Mouse (Mus musculus) forebrain, postnatal 0 days (tissue): ENCODE measurements around the gene Soat2. TPM values are rescaled to one million over a fixed set of nuclear protein-coding genes. Genes with fewer than 3 reads are reported as not detected.

Source experiments
- ATAC-seq: fragments of 200-750 bp; cut with Nextera tagmentation; 2 replicates; pipeline ENCODE4 v1.8.0; 2017; ENCODE audit warnings: mild to moderate bottlenecking, moderate library complexity
- DNase-seq: peaks from one replicate; pipeline ENCODE4 v3.0.0-alpha.2; 2015
- H3K27ac ChIP-seq: fragments of 300-500 bp; sonication (generic); 2 replicates; pipeline ENCODE4 v1.5.1; 2014; ENCODE audit warnings: low read depth, mild to moderate bottlenecking, antibody characterized with exemption, low read length, moderate library complexity, mixed read lengths
- H3K27me3 ChIP-seq: fragments of 300-500 bp; sonication (generic); 2 replicates; pipeline ENCODE4 v1.6.1; 2014; ENCODE audit warnings: mild to moderate bottlenecking, low read length, mixed read lengths; ENCODE audit not compliant: insufficient read depth
- H3K36me3 ChIP-seq: fragments of 300-500 bp; sonication (generic); 2 replicates; pipeline ENCODE4 v1.6.1; 2014; ENCODE audit warnings: mild to moderate bottlenecking, moderate library complexity; ENCODE audit not compliant: insufficient read depth
- H3K4me1 ChIP-seq: fragments of 300-500 bp; sonication (generic); 2 replicates; pipeline ENCODE4 v1.6.1; 2014; ENCODE audit warnings: antibody characterized with exemption; ENCODE audit not compliant: insufficient read depth
- H3K4me2 ChIP-seq: fragments of 300-500 bp; sonication (generic); 2 replicates; pipeline ENCODE4 v1.6.1; 2014; ENCODE audit warnings: low read depth, mild to moderate bottlenecking, moderate library complexity
- H3K4me3 ChIP-seq: fragments of 300-500 bp; sonication (generic); 2 replicates; pipeline ENCODE4 v1.5.1; 2014; ENCODE audit warnings: low read depth, low read length, mixed read lengths
- H3K9ac ChIP-seq: fragments of 300-500 bp; sonication (generic); 2 replicates; pipeline ENCODE4 v1.6.1; 2014; ENCODE audit warnings: mild to moderate bottlenecking
- H3K9me3 ChIP-seq: fragments of 300-500 bp; sonication (generic); 2 replicates; pipeline ENCODE4 v1.6.1; 2016; ENCODE audit warnings: low read length
- CTCF ChIP-seq: sonication (generic); IDR thresholded peaks from 2 replicates; pipeline ENCODE4 v1.5.1; 2016; ENCODE audit warnings: antibody characterized with exemption, control low read depth, low read depth
- WGBS: fragments of 180-500 bp; shearing (Covaris S2); extraction: QIAGEN DNeasy Blood & Tissue Kit; methylation state at CpG from one replicate; pipeline ENCODE4 v1.1.7; 2014; 5-methylcytosine and 5-hydroxymethylcytosine counted together
- polyA plus RNA-seq: library from polyadenylated mRNA; unstranded; fragments of >200 nt; fragmentation: Nextera tagmentation; extraction: Ambion mirVana; gene quantifications from 2 replicates; pipeline ENCODE4 v1.2.1, GENCODE M21; 2015
- total RNA-seq: library from RNA; depleted of rRNA; stranded (reverse); fragments of >200 nt; gene quantifications from 2 replicates; pipeline ENCODE4 v1.2.3, GENCODE M21; 2014

The Soat2 gene
- total and polyA plus RNA-seq, 2 experiments from 2014 or later = 0.10 to 0.12 TPM

GRCm38 (mm10) chr15:102108651-102109525, 41.4 kb upstream of the Soat2 start:
- DNase-seq = peak; percentile 84
- peak; percentile 79 for TF ChIP-seq CTCF
- no peak overlapping the region for H3K4me3 ChIP-seq
- peak; percentile 60 for ATAC-seq
- peaks cover 7% of the 10 kb centered on the region for H3K27me3 ChIP-seq
- no peaks in the 10 kb centered on the region for H3K4me1 ChIP-seq
- H3K9me3 ChIP-seq = no peaks in the 10 kb centered on the region
- no peaks in the 10 kb centered on the region for H3K36me3 ChIP-seq
- WGBS = 45% methylated on average over 18 of the region's 18 CpGs
- no peak overlapping the region for H3K9ac ChIP-seq
- H3K27ac ChIP-seq = 0 out of 2 replicates have a peak overlapping the region, but pooled peaks have one; percentile 9
- H3K4me2 ChIP-seq = no peak overlapping the region

- DNase-seq (no peak), ATAC-seq (no peak)
- no peak overlapping the region for H3K9ac ChIP-seq
- no peak overlapping the region for H3K27ac ChIP-seq
- 94% methylated on average over 7 of the region's 7 CpGs for WGBS
- peaks cover 7% of the 10 kb centered on the region for H3K27me3 ChIP-seq
- H3K4me1 ChIP-seq = no peaks in the 10 kb centered on the region
- no peak for TF ChIP-seq CTCF
- H3K4me2 ChIP-seq = no peak overlapping the region
- H3K36me3 ChIP-seq = 0 out of 2 replicates have a peak, but pooled peaks cover under 1% of the 10 kb centered on the region
- H3K9me3 ChIP-seq = no peaks in the 10 kb centered on the region
- H3K4me3 ChIP-seq = no peak overlapping the region
Measured at GRCm38 (mm10) chr15:102110271-102110670, 40.1 kb upstream of the Soat2 start.

- no peak overlapping the region for H3K9ac ChIP-seq
- WGBS = 79% methylated on average over 29 of the region's 29 CpGs
Measured at GRCm38 (mm10) chr15:102110701-102111494, 39.4 kb upstream of the Soat2 start.

GRCm38 (mm10) chr15:102111495-102111829, 38.9 kb upstream of the Soat2 start:
- Histone ChIP-seq H3K4me1 (no peaks in the 10 kb centered on the region), H3K27ac (no peak overlapping the region), H3K9ac (no peak overlapping the region), H3K36me3 (peaks cover 11% of the 10 kb centered on the region; the same call in 1 of the 2 replicates), H3K4me3 (no peak overlapping the region), H3K4me2 (no peak overlapping the region), H3K27me3 (peaks cover 7% of the 10 kb centered on the region), H3K9me3 (no peaks in the 10 kb centered on the region)
- no peak for DNase-seq
- ATAC-seq = no peak
- TF ChIP-seq CTCF = no peak
- 69% methylated on average over 11 of the region's 11 CpGs for WGBS

More at GRCm38 (mm10) chr15:102110701-102111494, 39.4 kb upstream of the Soat2 start:
- H3K27me3 ChIP-seq = peaks cover 7% of the 10 kb centered on the region
- H3K36me3 ChIP-seq = peaks cover 7% of the 10 kb centered on the region; the same call in 1 of the 2 replicates
- DNase-seq (no peak), ATAC-seq (no peak)
- no peaks in the 10 kb centered on the region for H3K9me3 ChIP-seq
- H3K4me2 ChIP-seq = no peak overlapping the region
- H3K4me3 ChIP-seq = no peak overlapping the region
- H3K27ac ChIP-seq = no peak overlapping the region
- no peaks in the 10 kb centered on the region for H3K4me1 ChIP-seq
- no peak for TF ChIP-seq CTCF

- DNase-seq (no peak), ATAC-seq (no peak)
- Histone ChIP-seq H3K27me3 (peaks cover 2% of the 10 kb centered on the region), H3K9ac (no peak overlapping the region), H3K4me1 (no peaks in the 10 kb centered on the region), H3K9me3 (no peaks in the 10 kb centered on the region), H3K27ac (no peak overlapping the region), H3K4me2 (no peak overlapping the region), H3K36me3 (peaks cover 18% of the 10 kb centered on the region), H3K4me3 (no peak overlapping the region)
- WGBS = 89% methylated on average over 6 of the region's 6 CpGs
- TF ChIP-seq CTCF = no peak
Measured at GRCm38 (mm10) chr15:102112181-102112580, 38.1 kb upstream of the Soat2 start.

GRCm38 (mm10) chr15:102112827-102113226, 37.5 kb upstream of the Soat2 start:
- WGBS = 74% methylated on average over 8 of the region's 8 CpGs

More at GRCm38 (mm10) chr15:102112827-102113226, 37.5 kb upstream of the Soat2 start:
- no peaks in the 10 kb centered on the region for H3K9me3 ChIP-seq
- no peak overlapping the region for H3K4me2 ChIP-seq
- H3K27me3 ChIP-seq = no peaks in the 10 kb centered on the region
- no peak overlapping the region for H3K4me3 ChIP-seq
- DNase-seq = no peak
- no peak overlapping the region for H3K27ac ChIP-seq
- peaks cover 24% of the 10 kb centered on the region for H3K36me3 ChIP-seq
- TF ChIP-seq CTCF = no peak
- no peak for ATAC-seq
- H3K9ac ChIP-seq = no peak overlapping the region
- H3K4me1 ChIP-seq = no peaks in the 10 kb centered on the region
